Mouse (Mus musculus) CH12.LX (cell line): ENCODE measurements around the gene Hoxa9.

Experiments
- CHD2 ChIP-seq: IDR thresholded peaks from 2 replicates; pipeline ENCODE4 v1.6.1; 2011; ENCODE audit warnings: low read length, improper control_type of control experiment
- KAT2A ChIP-seq: IDR thresholded peaks from 2 replicates; pipeline ENCODE4 v1.6.1; 2012; ENCODE audit warnings: low read length, improper control_type of control experiment, inconsistent platforms; ENCODE audit not compliant: insufficient replicate concordance
- POLR2AphosphoS2 ChIP-seq: IDR thresholded peaks from 2 replicates; pipeline ENCODE4 v1.6.1; 2011; ENCODE audit warnings: low read depth, low read length, improper control_type of control experiment

DNA sequence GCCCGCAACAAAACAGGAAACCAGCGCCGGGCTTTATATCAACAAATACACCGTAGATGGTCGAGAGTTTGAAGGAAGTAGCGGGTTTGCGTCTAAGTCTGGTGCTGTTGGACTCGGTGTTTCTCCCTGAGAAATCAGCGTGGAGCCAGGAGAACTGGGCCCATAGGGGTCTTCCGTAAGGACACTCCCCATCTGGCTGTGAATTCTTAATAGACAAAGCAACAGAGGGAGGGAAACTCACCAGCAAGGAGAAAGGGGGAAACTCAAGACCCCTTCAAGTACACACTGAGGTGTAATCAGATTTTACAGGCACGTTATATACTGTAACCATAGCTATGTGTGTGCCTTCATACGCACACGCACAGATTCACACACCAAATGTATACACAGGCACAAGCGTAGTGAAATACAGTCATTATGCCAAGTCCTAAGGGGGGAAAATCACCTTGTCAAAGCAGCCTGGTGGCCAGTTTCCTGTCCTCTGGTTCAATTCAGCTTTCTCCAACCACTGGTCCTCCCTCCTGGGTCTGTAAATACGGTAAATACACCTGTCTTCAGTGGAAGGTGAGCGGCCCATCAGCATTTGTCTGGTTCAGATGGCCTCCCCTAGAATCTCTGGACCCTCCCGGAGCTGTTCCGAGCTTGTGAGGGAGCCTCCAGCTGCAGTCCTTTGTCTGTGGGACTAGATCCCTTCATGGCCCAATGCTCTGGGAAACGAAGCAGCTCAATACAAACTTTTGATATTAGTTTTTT, 35.2 kb upstream of the Hoxa9 start:
- TF ChIP-seq POLR2AphosphoS2 (no peak), CHD2 (no peak), KAT2A (no peak)
